Mouse (Mus musculus) liver, embryonic 12.5 days (tissue): Measurements from ENCODE around the gene Rhbdf1. TPM values are rescaled to one million over a fixed set of nuclear protein-coding genes. Genes with fewer than 3 reads are reported as not detected.

Source experiments
- ATAC-seq: fragments of 200-750 bp; cut with Nextera tagmentation; 2 replicates; pipeline ENCODE4 v1.8.0; 2017; ENCODE audit warnings: moderate number of reproducible peaks, mild to moderate bottlenecking, moderate library complexity
- H3K27ac ChIP-seq: fragments of 300-500 bp; sonication (generic); 2 replicates; pipeline ENCODE4 v1.5.1; 2016; ENCODE audit warnings: mild to moderate bottlenecking
- H3K27me3 ChIP-seq: fragments of 300-500 bp; sonication (generic); replicated peaks from 2 replicates; pipeline ENCODE4 v1.6.1; 2016; ENCODE audit warnings: mild to moderate bottlenecking, moderate library complexity
- H3K36me3 ChIP-seq: fragments of 300-500 bp; sonication (generic); 2 replicates; pipeline ENCODE4 v1.6.1; 2016; ENCODE audit warnings: mild to moderate bottlenecking, moderate library complexity
- H3K4me1 ChIP-seq: fragments of 300-500 bp; sonication (generic); 2 replicates; pipeline ENCODE4 v1.6.1; 2016
- H3K4me2 ChIP-seq: fragments of 300-500 bp; sonication (generic); 2 replicates; pipeline ENCODE4 v1.6.1; 2016; ENCODE audit warnings: mild to moderate bottlenecking, moderate library complexity
- H3K4me3 ChIP-seq: fragments of 300-500 bp; sonication (generic); 2 replicates; pipeline ENCODE4 v1.5.1; 2016; ENCODE audit warnings: mild to moderate bottlenecking, moderate library complexity
- H3K9ac ChIP-seq: fragments of 300-500 bp; sonication (generic); 2 replicates; pipeline ENCODE4 v1.6.1; 2016; ENCODE audit warnings: mild to moderate bottlenecking, moderate library complexity
- H3K9me3 ChIP-seq: fragments of 300-500 bp; sonication (generic); replicated peaks from 2 replicates; pipeline ENCODE4 v1.6.1; 2016; ENCODE audit warnings: mild to moderate bottlenecking, moderate library complexity
- WGBS: fragments of 180-500 bp; shearing (Covaris S2); methylation state at CpG from one replicate; pipeline ENCODE4 v1.1.7; 2016; ENCODE audit not compliant: insufficient replicate concordance; 5-methylcytosine and 5-hydroxymethylcytosine counted together
- polyA plus RNA-seq: library from polyadenylated mRNA; unstranded; fragments of >200 nt; fragmentation: Nextera tagmentation; extraction: Ambion mirVana; gene quantifications from 2 replicates; pipeline ENCODE4 v1.2.1, GENCODE M21; 2016

The Rhbdf1 gene
- polyA plus RNA-seq, 1 experiment from 2014 or later, result 12.0 TPM

GRCm38 (mm10) chr11:32181246-32181645, 40.9 kb downstream of the Rhbdf1 start:
- Histone ChIP-seq H3K4me1 (no peaks in the 10 kb centered on the region), H3K36me3 (no peaks in the 10 kb centered on the region), H3K9me3 (no peaks in the 10 kb centered on the region), H3K27ac (no peak overlapping the region), H3K4me3 (no peak overlapping the region), H3K27me3 (peaks cover 16% of the 10 kb centered on the region; the same call in 1 of the 2 replicates), H3K4me2 (no peak overlapping the region), H3K9ac (no peak overlapping the region)
- 74% methylated on average over 4 of the region's 4 CpGs for WGBS
- ATAC-seq, result no peak

GRCm38 (mm10) chr11:32178506-32178905, 43.6 kb downstream of the Rhbdf1 start:
- Histone ChIP-seq H3K36me3 (no peaks in the 10 kb centered on the region), H3K4me3 (no peak overlapping the region), H3K27me3 (peaks cover 11% of the 10 kb centered on the region; the same call in 1 of the 2 replicates), H3K9me3 (no peaks in the 10 kb centered on the region), H3K4me2 (no peak overlapping the region), H3K4me1 (no peaks in the 10 kb centered on the region), H3K9ac (no peak overlapping the region), H3K27ac (no peak overlapping the region)
- no peak for ATAC-seq
- WGBS, result 61% methylated on average over 1 of the region's 1 CpGs

- Histone ChIP-seq H3K36me3 (no peaks in the 10 kb centered on the region), H3K4me2 (no peak overlapping the region), H3K27me3 (peaks cover 18% of the 10 kb centered on the region), H3K4me1 (0 out of 2 replicates have a peak, but pooled peaks cover 6% of the 10 kb centered on the region), H3K27ac (no peak overlapping the region), H3K4me3 (no peak overlapping the region), H3K9ac (no peak overlapping the region), H3K9me3 (no peaks in the 10 kb centered on the region)
- 56% methylated on average over 4 of the region's 4 CpGs for WGBS
- ATAC-seq, result no peak
Observed at GRCm38 (mm10) chr11:32166683-32167082, 55.4 kb downstream of the Rhbdf1 start.

- Histone ChIP-seq H3K9me3 (no peaks in the 10 kb centered on the region), H3K4me1 (0 out of 2 replicates have a peak, but pooled peaks cover 9% of the 10 kb centered on the region), H3K4me3 (no peak overlapping the region), H3K27me3 (peaks cover 51% of the 10 kb centered on the region), H3K4me2 (peak overlapping the region; percentile 35), H3K9ac (no peak overlapping the region; the same call in 1 of the 2 replicates), H3K36me3 (no peaks in the 10 kb centered on the region), H3K27ac (no peak overlapping the region)
- 12% methylated on average over 28 of the region's 28 CpGs for WGBS
- ATAC-seq, result peak; percentile 62
Observed at GRCm38 (mm10) chr11:32161922-32162804, 59.9 kb downstream of the Rhbdf1 start.

- 0 out of 2 replicates have a peak, but pooled peaks cover 9% of the 10 kb centered on the region for H3K4me1 ChIP-seq
- WGBS, result 6% methylated on average over 9 of the region's 9 CpGs
- peaks cover 51% of the 10 kb centered on the region for H3K27me3 ChIP-seq
- H3K9ac ChIP-seq, result no peak overlapping the region; the same call in 1 of the 2 replicates
- no peak overlapping the region for H3K4me2 ChIP-seq
- H3K9me3 ChIP-seq, result no peaks in the 10 kb centered on the region
- no peak overlapping the region for H3K27ac ChIP-seq
- no peak for ATAC-seq
- H3K36me3 ChIP-seq, result no peaks in the 10 kb centered on the region
- H3K4me3 ChIP-seq, result no peak overlapping the region
Observed at GRCm38 (mm10) chr11:32161500-32161899, 60.6 kb downstream of the Rhbdf1 start.

GRCm38 (mm10) chr11:32160341-32160740, 61.8 kb downstream of the Rhbdf1 start:
- ATAC-seq, result no peak
- Histone ChIP-seq H3K4me1 (0 out of 2 replicates have a peak, but pooled peaks cover 9% of the 10 kb centered on the region), H3K4me2 (no peak overlapping the region), H3K9me3 (no peaks in the 10 kb centered on the region), H3K36me3 (no peaks in the 10 kb centered on the region), H3K27ac (no peak overlapping the region), H3K4me3 (no peak overlapping the region), H3K9ac (no peak overlapping the region), H3K27me3 (peaks cover 51% of the 10 kb centered on the region)
- 49% methylated on average over 7 of the region's 7 CpGs for WGBS

Other genes starting within 250 kb of the Rhbdf1 start
- gene Nsg2, start 221.8 kb downstream of the Rhbdf1 start, polyA plus RNA-seq, result 0.11 and 0.17 TPM in 2 replicates
- gene Il9r, start 22.0 kb downstream of the Rhbdf1 start, polyA plus RNA-seq, result 0.22 and 0.30 TPM in 2 replicates
- 103 TPM in 2 replicates for gene Snrnp25, start 16.9 kb downstream of the Rhbdf1 start, polyA plus RNA-seq
- gene Mpg, start 4.2 kb upstream of the Rhbdf1 start, polyA plus RNA-seq, result 25.7 and 27.2 TPM in 2 replicates
- 34.6 and 39.1 TPM in 2 replicates for gene Nprl3, start 45.4 kb upstream of the Rhbdf1 start, polyA plus RNA-seq
- gene Hba-x, start 54.1 kb upstream of the Rhbdf1 start, polyA plus RNA-seq, result 1,859 and 1,982 TPM in 2 replicates
- gene Hba-a1, start 61.2 kb upstream of the Rhbdf1 start, polyA plus RNA-seq, result 52,845 and 54,272 TPM in 2 replicates
- gene Hbq1b, start 64.7 kb upstream of the Rhbdf1 start, polyA plus RNA-seq, result 116 and 122 TPM in 2 replicates
- 121,851 and 123,321 TPM in 2 replicates for gene Hba-a2, start 74.2 kb upstream of the Rhbdf1 start, polyA plus RNA-seq
- 4.2 and 5.2 TPM in 2 replicates for gene Hbq1a, start 77.8 kb upstream of the Rhbdf1 start, polyA plus RNA-seq
- 2.6 and 3.1 TPM in 2 replicates for gene Sh3pxd2b, start 125.5 kb upstream of the Rhbdf1 start, polyA plus RNA-seq
- gene Ubtd2, start 233.1 kb upstream of the Rhbdf1 start, polyA plus RNA-seq, result 9.6 and 10.0 TPM in 2 replicates